Mouse (Mus musculus): ENCODE measurements around the gene Nfia. TPM values are rescaled to one million over a fixed set of nuclear protein-coding genes. Genes with fewer than 3 reads are reported as not detected.

The Nfia gene
- polyA plus RNA-seq, 1 experiment, result 8.1 TPM

DNA sequence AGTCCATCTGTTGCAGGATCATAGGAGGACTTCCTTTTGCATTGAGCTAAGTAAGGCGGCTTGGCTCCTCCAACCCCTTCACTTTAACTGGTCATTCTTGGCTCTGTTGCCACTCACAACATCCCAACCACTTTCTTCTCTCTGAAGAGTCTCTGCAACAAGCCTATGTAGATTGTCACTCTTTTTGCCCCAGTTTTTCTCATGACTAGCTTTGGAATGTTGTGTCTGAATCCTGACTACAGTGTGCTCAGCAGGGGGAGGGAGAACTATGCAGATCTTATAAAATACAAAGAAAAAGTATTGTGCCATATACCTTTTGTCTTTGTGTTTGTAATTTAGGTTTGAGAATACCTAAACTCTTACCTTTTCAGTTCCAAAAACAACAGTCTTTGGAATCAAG is 119.1 kb downstream of the Nfia start:
- H3K4me1 ChIP-seq (ENCODE audit: control insufficient read depth, insufficient read depth, low read length), result peaks cover 6% of the 10 kb centered on the region
- no peak overlapping the region for H3K27ac ChIP-seq (ENCODE audit: insufficient read depth, low read depth, low read length)
- H3K4me3 ChIP-seq (ENCODE audit: insufficient read depth, low read length), result no peak overlapping the region
- TF ChIP-seq CTCF (IDR thresholded peaks at IDR 0.05; ENCODE audit: low read depth, low read length), result no peak
- TF ChIP-seq POLR2A (IDR thresholded peaks at IDR 0.05; ENCODE audit: borderline replicate concordance, low read depth, low read length), result no peak

DNA sequence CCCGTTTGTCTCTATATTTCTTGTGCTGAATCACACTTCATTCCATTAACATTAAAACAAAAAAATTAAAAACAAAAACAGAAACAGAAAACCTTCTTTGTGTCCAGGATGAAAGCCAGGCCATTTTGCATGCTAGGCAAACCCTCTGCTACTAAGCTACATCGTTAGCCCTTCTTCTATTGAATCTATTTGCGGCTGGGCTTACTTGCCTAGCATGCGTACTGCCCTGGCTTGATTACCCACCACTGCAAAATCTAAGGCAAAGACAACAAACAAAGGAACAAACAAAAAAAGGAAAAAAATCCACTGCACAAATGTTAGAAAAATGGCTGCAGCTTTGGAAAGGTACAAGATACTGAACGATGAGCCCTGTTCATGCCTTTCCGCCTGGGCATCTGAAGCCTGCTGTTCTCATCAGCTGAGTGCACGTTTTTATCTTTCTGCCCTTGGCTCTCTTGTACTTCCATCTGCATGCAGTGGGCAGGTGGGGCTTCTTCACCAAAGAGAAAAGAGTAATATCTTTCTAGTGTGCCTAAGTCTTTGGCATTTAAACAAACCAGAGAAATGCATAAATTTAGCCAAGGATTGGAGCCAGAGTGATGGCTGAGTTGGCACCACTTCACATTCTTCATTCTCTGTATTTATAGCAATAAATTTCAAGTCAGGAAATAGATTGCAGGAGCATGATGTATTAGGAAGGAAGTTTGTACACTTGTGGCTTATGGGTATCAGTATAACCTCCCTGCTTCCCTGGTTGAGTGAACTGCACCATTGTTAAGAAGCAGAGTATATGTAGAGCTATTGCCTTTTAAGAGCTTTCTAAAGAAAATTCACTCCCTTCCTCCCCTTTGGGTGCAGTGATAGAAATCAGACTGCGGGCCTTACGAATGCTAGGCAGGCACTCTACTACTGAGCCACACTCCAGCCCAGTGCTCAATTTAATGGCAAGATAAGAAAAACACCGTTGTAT is 121.7 kb downstream of the Nfia start:
- Histone ChIP-seq H3K4me1 (ENCODE audit: control insufficient read depth, insufficient read depth, low read length) (peaks cover 6% of the 10 kb centered on the region), H3K27ac (ENCODE audit: insufficient read depth, low read depth, low read length) (no peak overlapping the region), H3K4me3 (ENCODE audit: insufficient read depth, low read length) (no peak overlapping the region)
- TF ChIP-seq POLR2A (IDR thresholded peaks at IDR 0.05; ENCODE audit: borderline replicate concordance, low read depth, low read length) (no peak), CTCF (IDR thresholded peaks at IDR 0.05; ENCODE audit: low read depth, low read length) (no peak)

DNA sequence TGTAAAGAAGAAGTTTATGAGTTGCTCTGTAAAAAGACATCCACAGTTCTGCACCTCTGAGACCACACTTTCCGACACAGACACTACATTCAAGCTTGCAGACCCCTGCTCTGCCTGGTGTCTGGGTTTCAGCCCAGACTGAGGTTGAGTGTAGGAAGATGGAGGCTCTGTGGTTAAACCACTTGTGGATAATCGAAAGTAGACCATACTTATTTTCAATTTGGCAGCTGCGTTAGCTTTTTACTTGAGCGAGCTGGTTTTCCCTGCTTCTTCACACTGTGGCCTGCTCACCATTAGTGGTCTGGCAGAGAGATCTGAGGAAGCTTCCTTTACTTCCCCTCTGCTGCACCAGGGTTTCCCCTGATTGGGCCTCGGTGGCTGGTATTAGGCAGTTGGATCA is 123.4 kb downstream of the Nfia start:
- peaks cover 6% of the 10 kb centered on the region for H3K4me1 ChIP-seq (ENCODE audit: control insufficient read depth, insufficient read depth, low read length)
- no peak overlapping the region for H3K27ac ChIP-seq (ENCODE audit: insufficient read depth, low read depth, low read length)
- H3K4me3 ChIP-seq (ENCODE audit: insufficient read depth, low read length), result no peak overlapping the region
- TF ChIP-seq CTCF (IDR thresholded peaks at IDR 0.05; ENCODE audit: low read depth, low read length) (no peak), POLR2A (IDR thresholded peaks at IDR 0.05; ENCODE audit: borderline replicate concordance, low read depth, low read length) (no peak)

DNA sequence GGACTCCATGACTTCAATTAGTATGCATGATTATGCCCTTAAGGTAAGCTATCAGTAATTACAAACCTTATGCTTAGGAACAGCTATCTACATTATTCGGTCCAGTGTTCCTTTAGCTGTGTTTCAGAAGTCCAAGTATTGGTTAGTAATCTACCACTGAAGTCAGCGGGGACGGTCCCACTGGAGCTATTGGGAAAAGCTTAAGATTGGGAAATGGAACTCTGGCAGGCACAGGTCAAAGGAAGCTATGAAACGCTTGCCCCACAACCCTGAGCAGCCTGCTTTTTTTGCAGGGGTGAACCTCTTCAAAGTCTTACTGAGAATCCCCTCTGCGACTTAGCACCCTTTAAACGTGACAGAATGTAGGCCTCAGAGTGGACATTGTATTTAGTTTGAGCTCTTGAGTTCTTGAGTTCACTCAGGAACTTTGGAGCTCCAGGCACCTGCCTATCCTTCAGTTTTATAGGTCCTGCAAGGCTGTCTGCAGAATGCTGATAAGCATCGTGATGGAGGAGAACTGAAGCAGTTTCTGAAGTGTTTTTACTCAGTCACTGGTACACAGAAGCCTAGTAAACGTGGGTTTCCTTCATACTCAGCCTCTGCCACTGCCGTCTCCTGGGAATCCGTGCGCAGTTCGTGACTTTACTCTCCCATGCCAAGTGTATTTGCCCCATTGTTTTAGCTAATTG is 127.9 kb downstream of the Nfia start:
- Histone ChIP-seq H3K4me3 (ENCODE audit: insufficient read depth, low read length) (no peak overlapping the region), H3K27ac (ENCODE audit: insufficient read depth, low read depth, low read length) (no peak overlapping the region), H3K4me1 (ENCODE audit: control insufficient read depth, insufficient read depth, low read length) (no peaks in the 10 kb centered on the region)
- TF ChIP-seq POLR2A (IDR thresholded peaks at IDR 0.05; ENCODE audit: borderline replicate concordance, low read depth, low read length) (no peak), CTCF (IDR thresholded peaks at IDR 0.05; ENCODE audit: low read depth, low read length) (no peak)

DNA sequence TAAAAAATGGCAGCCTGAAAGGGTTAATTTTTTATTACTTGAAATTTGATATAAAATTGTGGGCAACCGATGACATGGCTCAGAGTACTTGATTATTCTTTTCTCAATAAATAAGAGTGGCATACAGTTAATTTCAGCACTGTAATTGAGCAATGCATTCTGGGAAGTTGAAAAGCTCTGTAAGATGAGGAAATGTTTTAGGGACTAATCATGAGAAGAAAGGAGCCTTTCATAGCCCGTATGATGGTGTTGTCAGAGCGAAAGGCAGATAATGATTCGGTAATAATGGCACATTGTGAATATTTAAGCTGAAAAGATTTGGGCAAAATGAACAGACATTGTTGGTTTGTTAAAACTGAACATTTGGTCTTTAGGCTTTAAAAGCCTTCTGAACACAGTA is 133.3 kb downstream of the Nfia start:
- no peak for TF ChIP-seq CTCF (IDR thresholded peaks at IDR 0.05; ENCODE audit: low read depth, low read length)
- no peak for TF ChIP-seq POLR2A (IDR thresholded peaks at IDR 0.05; ENCODE audit: borderline replicate concordance, low read depth, low read length)
- Histone ChIP-seq H3K4me1 (ENCODE audit: control insufficient read depth, insufficient read depth, low read length) (peaks cover 11% of the 10 kb centered on the region), H3K4me3 (ENCODE audit: insufficient read depth, low read length) (no peak overlapping the region), H3K27ac (ENCODE audit: insufficient read depth, low read depth, low read length) (no peak overlapping the region)

DNA sequence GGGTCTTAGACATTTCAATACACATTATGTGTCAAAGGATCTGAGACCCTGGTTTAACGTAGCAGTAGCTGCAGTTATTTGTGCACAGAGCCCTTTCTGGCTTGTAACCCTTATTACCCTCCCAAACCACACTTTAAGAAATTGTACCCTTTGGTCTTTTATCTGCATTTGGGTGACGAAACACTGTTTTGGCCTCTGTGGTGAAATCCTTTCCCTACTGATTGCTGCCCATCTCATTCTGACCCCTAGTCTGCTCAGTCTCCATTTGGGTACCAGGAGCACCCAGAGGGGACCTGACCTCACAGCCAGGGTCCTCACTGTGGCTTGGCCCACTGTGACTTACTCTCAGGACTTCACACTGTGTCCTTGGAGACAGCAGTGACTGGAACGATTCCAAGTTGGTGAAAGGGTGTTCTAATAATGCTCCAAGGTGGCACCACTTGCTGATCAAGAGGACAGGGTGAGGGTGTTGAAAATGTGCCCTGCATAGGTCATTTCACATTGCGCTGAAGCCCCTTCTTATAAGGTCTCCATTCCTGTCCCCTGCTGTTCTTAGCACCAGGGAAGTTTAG is 136.1 kb downstream of the Nfia start:
- Histone ChIP-seq H3K4me1 (ENCODE audit: control insufficient read depth, insufficient read depth, low read length) (peaks cover 14% of the 10 kb centered on the region), H3K4me3 (ENCODE audit: insufficient read depth, low read length) (no peak overlapping the region), H3K27ac (ENCODE audit: insufficient read depth, low read depth, low read length) (no peak overlapping the region)
- TF ChIP-seq CTCF (IDR thresholded peaks at IDR 0.05; ENCODE audit: low read depth, low read length) (no peak), POLR2A (IDR thresholded peaks at IDR 0.05; ENCODE audit: borderline replicate concordance, low read depth, low read length) (no peak)

DNA sequence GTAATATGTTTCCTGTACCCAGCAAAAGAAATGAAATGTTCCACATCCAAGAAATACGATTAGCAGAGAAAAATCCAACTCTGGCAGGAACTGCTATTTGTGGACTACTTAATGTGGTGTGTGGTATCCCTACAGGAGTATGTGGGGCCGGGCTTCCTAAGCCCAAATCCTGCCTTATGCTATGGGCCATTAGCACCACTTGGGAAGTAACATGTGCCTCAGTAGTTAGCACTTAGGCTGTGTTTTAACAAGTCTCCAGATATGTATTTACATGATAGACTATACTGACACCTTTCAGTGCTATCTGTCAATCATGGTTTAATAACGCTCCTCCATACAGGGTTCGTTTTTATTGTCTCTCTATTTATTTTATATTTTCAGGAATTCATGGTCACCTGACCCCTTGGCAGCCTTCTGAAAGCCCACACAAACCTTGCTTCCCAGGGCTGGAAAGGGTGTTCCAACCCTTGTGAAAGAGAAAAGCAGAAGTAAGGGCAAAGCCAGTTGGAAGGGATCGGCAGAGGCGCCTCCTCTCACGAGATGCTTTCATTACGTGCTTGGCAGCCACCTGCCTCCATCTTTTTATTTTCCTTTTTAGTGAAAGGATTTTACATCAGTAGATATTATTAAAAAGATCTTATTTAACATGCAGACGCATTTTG is 137.7 kb downstream of the Nfia start:
- Histone ChIP-seq H3K4me3 (ENCODE audit: insufficient read depth, low read length) (peak overlapping the region; percentile 25; the same call in 1 of the 2 replicates), H3K4me1 (ENCODE audit: control insufficient read depth, insufficient read depth, low read length) (peaks cover 14% of the 10 kb centered on the region), H3K27ac (ENCODE audit: insufficient read depth, low read depth, low read length) (no peak overlapping the region)
- no peak for TF ChIP-seq CTCF (IDR thresholded peaks at IDR 0.05; ENCODE audit: low read depth, low read length)
- no peak for TF ChIP-seq POLR2A (IDR thresholded peaks at IDR 0.05; ENCODE audit: borderline replicate concordance, low read depth, low read length)

DNA sequence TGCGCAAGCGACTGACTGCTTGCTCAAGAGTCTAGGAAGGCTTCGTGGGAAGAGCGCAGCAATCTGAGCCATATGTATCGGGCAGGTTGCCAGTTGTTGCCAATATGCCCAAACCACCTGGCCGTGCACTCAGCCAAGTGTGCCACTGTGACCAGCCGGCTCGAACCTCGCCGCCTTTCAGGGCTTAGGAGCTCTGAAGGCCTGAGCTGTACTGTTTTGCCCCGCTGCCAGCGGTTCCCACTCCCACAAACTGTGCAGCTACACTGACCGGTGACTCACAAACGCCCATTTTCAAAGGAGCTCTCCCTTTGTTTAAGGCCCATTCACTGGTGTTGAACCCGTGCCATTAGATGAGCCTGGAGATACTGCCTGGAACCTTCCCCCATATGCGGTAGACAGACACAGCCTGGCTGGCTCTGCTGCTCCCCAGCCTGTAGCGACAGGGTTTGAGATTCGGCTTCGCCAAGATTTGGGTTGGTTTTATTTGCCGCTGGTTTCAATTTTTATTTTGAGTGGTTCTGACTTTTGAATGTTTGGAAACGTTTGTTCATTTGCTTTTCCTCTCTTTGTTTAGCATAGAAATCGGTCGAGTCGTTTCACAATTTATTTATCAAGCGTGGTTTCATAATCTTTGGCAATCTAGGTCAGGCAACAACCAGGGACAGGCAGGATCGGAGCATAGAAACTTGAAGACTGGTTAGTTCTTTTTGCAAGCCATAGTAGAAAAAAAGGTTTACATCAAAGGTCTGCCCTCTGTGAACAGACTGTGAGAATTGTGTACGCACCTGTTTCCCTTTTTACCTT is 138.4 kb downstream of the Nfia start:
- Histone ChIP-seq H3K27ac (ENCODE audit: insufficient read depth, low read depth, low read length) (no peak overlapping the region), H3K4me3 (ENCODE audit: insufficient read depth, low read length) (peak overlapping the region; percentile 25; the same call in 1 of the 2 replicates), H3K4me1 (ENCODE audit: control insufficient read depth, insufficient read depth, low read length) (peaks cover 18% of the 10 kb centered on the region)
- TF ChIP-seq POLR2A (IDR thresholded peaks at IDR 0.05; ENCODE audit: borderline replicate concordance, low read depth, low read length) (no peak), CTCF (IDR thresholded peaks at IDR 0.05; ENCODE audit: low read depth, low read length) (no peak)

DNA sequence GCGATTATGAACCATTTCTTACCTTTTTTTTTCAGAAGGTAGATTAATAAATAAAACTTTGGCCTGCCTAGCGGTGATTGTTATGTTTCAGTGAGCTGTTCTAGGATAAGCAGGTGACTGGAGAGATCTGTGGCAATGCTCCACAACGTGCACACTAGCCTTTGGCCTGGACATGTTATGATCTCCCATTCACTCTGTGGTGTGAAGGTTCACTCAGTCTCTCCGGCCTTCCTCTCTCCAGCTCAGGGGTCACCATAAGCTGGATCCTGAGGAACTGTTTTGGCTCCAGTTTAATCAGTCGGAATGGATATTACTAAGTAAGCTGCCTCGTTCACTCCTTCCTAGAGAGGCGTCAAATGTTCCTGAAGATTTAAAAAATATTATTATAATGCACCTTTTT is 139.2 kb downstream of the Nfia start:
- TF ChIP-seq POLR2A (IDR thresholded peaks at IDR 0.05; ENCODE audit: borderline replicate concordance, low read depth, low read length) (no peak), CTCF (IDR thresholded peaks at IDR 0.05; ENCODE audit: low read depth, low read length) (no peak)
- H3K27ac ChIP-seq (ENCODE audit: insufficient read depth, low read depth, low read length), result no peak overlapping the region
- no peak overlapping the region for H3K4me3 ChIP-seq (ENCODE audit: insufficient read depth, low read length)
- H3K4me1 ChIP-seq (ENCODE audit: control insufficient read depth, insufficient read depth, low read length), result peaks cover 18% of the 10 kb centered on the region

Measured in bone marrow macrophage, adult 2 months (primary cell).